Mouse (Mus musculus): Measurements from ENCODE around the gene Gpcpd1.

GRCm38 (mm10) chr2:132570869-132571268 is 16.7 kb downstream of the Gpcpd1 start:
- TF ChIP-seq CTCF (IDR thresholded peaks at IDR 0.05; ENCODE audit: low read depth): no peak
- no peak for TF ChIP-seq EP300 (IDR thresholded peaks at IDR 0.05; ENCODE audit: low read depth)

All from heart, postnatal 0 days (tissue).